Mouse (Mus musculus): ENCODE measurements around the gene Kctd3.

- TF ChIP-seq POLR2A (IDR thresholded peaks at IDR 0.05; ENCODE audit: borderline replicate concordance, low read depth, low read length): no peak
- TF ChIP-seq CTCF (IDR thresholded peaks at IDR 0.05; ENCODE audit: low read depth, low read length): no peak
Measured at GRCm38 (mm10) chr1:189055933-189056332, 48.3 kb upstream of the Kctd3 start.
